Mouse (Mus musculus) T-helper 17 cell (primary cell): ENCODE measurements at regions not wholly inside any gene's neighbourhood (a gene's known extent, or its start where the extent isn't known, plus 50 kb on each side); places are given as distances from the start of the nearest gene placed in this dataset.

Source experiments
- in situ Hi-C, 2 experiments: fragments of 300-600 bp; cut with MboI, MseI; formaldehyde crosslinking; loops; 1 replicate in 1 of 2; 2 replicates in 1 of 2; pipeline ENCODE4 v1.15.1; 2025; ENCODE audit warnings: high pct_unique_total_duplicates in 2 of 2

GRCm38 (mm10) chr12:65420127-65420526 lies 194.8 kb downstream of the Wdr20rt start:
- in situ Hi-C loops, result no loop called here

GRCm38 (mm10) chr12:65424506-65424905 lies 199.2 kb downstream of the Wdr20rt start:
- in situ Hi-C loops, result no loop called here

- in situ Hi-C loops, result no loop called here
These were observed 200.1 kb downstream of the Wdr20rt start for GRCm38 (mm10) chr12:65425440-65425839.

GRCm38 (mm10) chr12:65426884-65427283 lies 201.6 kb downstream of the Wdr20rt start:
- in situ Hi-C loops, result no loop called here

- in situ Hi-C loops, result no loop called here
These were observed 203.1 kb downstream of the Wdr20rt start for GRCm38 (mm10) chr12:65428214-65428981.

- in situ Hi-C loops, result no loop called here
These were observed 225.5 kb downstream of the Wdr20rt start for GRCm38 (mm10) chr12:65450845-65451244.

GRCm38 (mm10) chr12:65455683-65456082 lies 230.4 kb downstream of the Wdr20rt start:
- in situ Hi-C loops, result no loop called here

GRCm38 (mm10) chr12:65456956-65457355 lies 231.6 kb downstream of the Wdr20rt start:
- in situ Hi-C loops, result no loop called here

GRCm38 (mm10) chr12:65464246-65464645 lies 238.9 kb downstream of the Wdr20rt start:
- in situ Hi-C loops, result no loop called here

- in situ Hi-C loops, result loop anchor here in 1 of 2 experiments (25.0 kb wide), 1 partner anchor 1634 kb away; no protein-coding TSS in a partner anchor
These were observed 253.4 kb downstream of the Wdr20rt start for GRCm38 (mm10) chr12:65478674-65479073.

- in situ Hi-C loops, result loop anchor here in 1 of 2 experiments (25.0 kb wide), 1 partner anchor 1631 kb away; no protein-coding TSS in a partner anchor
These were observed 255.5 kb downstream of the Wdr20rt start for GRCm38 (mm10) chr12:65480829-65481228.

GRCm38 (mm10) chr12:65491092-65491491 lies 265.8 kb downstream of the Wdr20rt start:
- in situ Hi-C loops, result loop anchor here in 1 of 2 experiments (25.0 kb wide), 1 partner anchor 1621 kb away; no protein-coding TSS in a partner anchor

- in situ Hi-C loops, result loop anchor here in 1 of 2 experiments (25.0 kb wide), 1 partner anchor 1618 kb away; no protein-coding TSS in a partner anchor
These were observed 269.2 kb downstream of the Wdr20rt start for GRCm38 (mm10) chr12:65494388-65495030.

GRCm38 (mm10) chr12:65496613-65497012 lies 271.3 kb downstream of the Wdr20rt start:
- in situ Hi-C loops, result loop anchor here in 1 of 2 experiments (25.0 kb wide), 1 partner anchor 1616 kb away; no protein-coding TSS in a partner anchor

- in situ Hi-C loops, result loop anchor here in 1 of 2 experiments (25.0 kb wide), 1 partner anchor 1615 kb away; no protein-coding TSS in a partner anchor
These were observed 272.3 kb downstream of the Wdr20rt start for GRCm38 (mm10) chr12:65497602-65498001.

- in situ Hi-C loops, result no loop called here
These were observed 276.1 kb downstream of the Wdr20rt start for GRCm38 (mm10) chr12:65501459-65501858.

- in situ Hi-C loops, result no loop called here
These were observed 276.7 kb downstream of the Wdr20rt start for GRCm38 (mm10) chr12:65502045-65502444.

- in situ Hi-C loops, result no loop called here
These were observed 287.8 kb downstream of the Wdr20rt start for GRCm38 (mm10) chr12:65513070-65513469.

GRCm38 (mm10) chr12:65534142-65534690 lies 308.9 kb downstream of the Wdr20rt start:
- in situ Hi-C loops, result no loop called here

GRCm38 (mm10) chr12:65548301-65548700 lies 323.0 kb downstream of the Wdr20rt start:
- in situ Hi-C loops, result no loop called here

GRCm38 (mm10) chr12:65552230-65552629 lies 326.9 kb downstream of the Wdr20rt start:
- in situ Hi-C loops, result no loop called here

- in situ Hi-C loops, result no loop called here
These were observed 333.7 kb downstream of the Wdr20rt start for GRCm38 (mm10) chr12:65559036-65559435.
